Mouse (Mus musculus): ENCODE data around the gene Ms4a14.
"Not testable (repeated sequence)": the region's sequence is repeated elsewhere in the genome, so short reads cannot be mapped to it uniquely, and the experiment has no call there.

Ms4a14 gene

DNA sequence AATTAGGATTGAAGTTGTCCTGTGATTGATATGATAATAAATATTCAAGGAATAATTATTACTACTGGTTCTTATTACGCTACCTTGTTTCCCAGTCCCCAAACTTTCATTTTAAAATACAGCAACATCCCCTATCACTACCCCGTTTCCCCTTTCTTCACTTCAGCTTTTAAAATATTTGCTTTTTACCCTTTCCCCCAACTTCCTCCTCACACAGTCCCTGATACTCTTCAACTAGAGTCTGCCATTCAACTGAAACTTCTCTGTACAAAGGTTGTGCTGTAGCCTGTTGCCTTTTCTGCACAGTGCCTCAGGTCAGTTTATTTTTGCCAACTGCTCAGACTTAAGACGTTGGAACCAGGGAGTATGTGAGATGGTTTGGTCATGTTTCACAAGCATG, 50.7 kb downstream of the Ms4a14 start:
- no peak for DNase-seq (ENCODE audit: low read depth, low spot score)

DNA sequence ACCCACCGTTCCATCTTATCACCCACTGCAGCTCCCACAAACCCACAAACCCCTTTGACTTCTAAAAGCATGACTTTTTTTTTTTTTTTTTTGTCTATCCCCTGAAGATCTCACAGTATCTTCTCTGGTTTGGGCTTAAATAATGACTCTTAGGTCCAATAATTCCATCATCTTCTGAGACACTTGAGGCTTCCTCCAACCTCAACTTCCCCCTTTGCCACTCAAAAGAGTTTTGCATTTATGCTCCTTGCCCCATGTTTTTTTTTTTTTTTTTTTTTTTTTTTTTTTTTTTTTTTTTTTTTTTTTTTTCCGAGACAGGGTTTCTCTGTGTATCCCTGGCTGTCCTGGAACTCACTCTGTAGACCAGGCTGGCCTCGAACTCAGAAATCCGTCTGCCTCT, 51.3 kb downstream of the Ms4a14 start:
- DNase-seq (ENCODE audit: low read depth, low spot score): not testable (repeated sequence)

DNA sequence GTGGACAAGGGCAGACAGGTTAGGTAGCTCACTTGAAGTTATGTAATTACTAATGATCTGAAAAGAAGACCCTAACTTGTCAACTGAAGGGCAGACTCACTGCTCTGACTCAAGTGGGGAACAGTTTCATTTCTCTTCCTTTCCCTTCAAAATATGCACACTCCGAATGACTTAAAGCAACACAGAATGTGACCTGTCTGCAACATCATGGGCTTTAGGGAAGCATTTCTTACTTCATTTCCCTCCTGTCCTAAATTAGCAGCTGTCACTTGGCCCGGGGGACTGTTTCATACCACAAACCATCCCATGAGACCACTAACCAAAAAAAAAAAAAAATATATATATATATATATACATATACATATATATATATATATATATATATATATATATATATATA, 52.7 kb downstream of the Ms4a14 start:
- no peak for DNase-seq (ENCODE audit: low read depth, low spot score)
